Mouse (Mus musculus) CH12.LX (cell line): ENCODE measurements around the gene Skor1. TPM values are rescaled to one million over a fixed set of nuclear protein-coding genes. Genes with fewer than 3 reads are reported as not detected.

Experiments
- DNase-seq: peaks from one replicate; pipeline ENCODE4 v3.0.0-alpha.2; 2013; ENCODE audit errors: extremely low read depth
- H3K27ac ChIP-seq: 2 replicates; pipeline ENCODE4 v1.5.1; 2012; ENCODE audit warnings: low read depth, mild to moderate bottlenecking, control low read depth, moderate library complexity; ENCODE audit not compliant: insufficient read depth
- H3K27me3 ChIP-seq: replicated peaks from 2 replicates; pipeline ENCODE3; 2012; ENCODE audit warnings: inconsistent platforms
- H3K36me3 ChIP-seq, 2 experiments: replicated peaks in 1 of 2; 2 replicates each; pipeline versions ENCODE3 to v1.6.1; 2012; ENCODE audit warnings: inconsistent platforms in 1 of 2, low read length in 1 of 2, mild to moderate bottlenecking in 1 of 2, mixed read lengths in 1 of 2, moderate library complexity in 1 of 2; ENCODE audit not compliant: control insufficient read depth in 1 of 2, insufficient read depth in 1 of 2
- H3K4me1 ChIP-seq, 2 experiments: 2 replicates each; pipeline ENCODE4 v1.6.1; 2012; ENCODE audit warnings: inconsistent platforms in 1 of 2, moderate library complexity in 1 of 2; ENCODE audit not compliant: insufficient read depth in 2 of 2, control insufficient read depth in 1 of 2
- H3K4me2 ChIP-seq: 2 replicates; pipeline ENCODE4 v1.6.1; 2012; ENCODE audit warnings: low read depth, mild to moderate bottlenecking, control low read depth; ENCODE audit not compliant: poor library complexity, insufficient read depth, severe bottlenecking
- H3K4me3 ChIP-seq, 3 experiments: fragments of 150-350 bp in 1 of 3; sonication (generic) in 1 of 3; replicated peaks in 1 of 3; 2 replicates each; pipeline versions ENCODE3 to v1.5.1; 2011 to 2012; ENCODE audit warnings: low read depth in 2 of 3, low read length in 2 of 3, mild to moderate bottlenecking in 2 of 3, moderate library complexity in 2 of 3, control low read depth in 1 of 3, improper control_type of control experiment in 1 of 3, inconsistent platforms in 1 of 3, mixed read lengths in 1 of 3; ENCODE audit not compliant: poor library complexity in 1 of 3
- H3K79me2 ChIP-seq: replicated peaks from 2 replicates; pipeline ENCODE4 v1.6.1; 2012; ENCODE audit warnings: mild to moderate bottlenecking, moderate library complexity; ENCODE audit not compliant: control insufficient read depth, poor library complexity, insufficient read depth, severe bottlenecking; ENCODE audit errors: extremely low read depth
- H3K9ac ChIP-seq: 2 replicates; pipeline ENCODE4 v1.6.1; 2012; ENCODE audit warnings: low read depth, mild to moderate bottlenecking, control low read depth, moderate library complexity; ENCODE audit not compliant: insufficient read depth
- H3K9me3 ChIP-seq: replicated peaks from 2 replicates; pipeline ENCODE3; 2012; ENCODE audit warnings: low read length, inconsistent platforms, mixed read lengths
- CTCF ChIP-seq, 2 experiments: IDR thresholded peaks in 1 of 2; conservative IDR thresholded peaks in 1 of 2; 2 replicates each; pipeline ENCODE4 v1.5.1; 2011 to 2012; ENCODE audit warnings: low read depth in 2 of 2, low read length in 2 of 2, improper control_type of control experiment in 1 of 2, inconsistent platforms in 1 of 2, mild to moderate bottlenecking in 1 of 2, moderate library complexity in 1 of 2
- E2F4 ChIP-seq: IDR thresholded peaks from 2 replicates; pipeline ENCODE4 v1.6.1; 2011; ENCODE audit warnings: low read depth, low read length, improper control_type of control experiment; ENCODE audit not compliant: insufficient replicate concordance
- ELF1 ChIP-seq: IDR thresholded peaks from 2 replicates; pipeline ENCODE4 v1.6.1; 2014; ENCODE audit warnings: low read depth, mild to moderate bottlenecking, inconsistent platforms, low read length, improper control_type of control experiment
- ETS1 ChIP-seq: conservative IDR thresholded peaks from 2 replicates; pipeline ENCODE4 v1.6.1; 2012; ENCODE audit warnings: low read depth, mild to moderate bottlenecking, inconsistent platforms, low read length, improper control_type of control experiment, moderate library complexity
- GABPA ChIP-seq: IDR thresholded peaks from 2 replicates; pipeline ENCODE4 v1.6.1; 2012; ENCODE audit warnings: low read depth, low read length, improper control_type of control experiment, inconsistent platforms; ENCODE audit not compliant: insufficient replicate concordance
- KAT2A ChIP-seq: IDR thresholded peaks from 2 replicates; pipeline ENCODE4 v1.6.1; 2012; ENCODE audit warnings: low read length, improper control_type of control experiment, inconsistent platforms; ENCODE audit not compliant: insufficient replicate concordance
- MAFK ChIP-seq: IDR thresholded peaks from 2 replicates; pipeline ENCODE4 v1.6.1; 2011; ENCODE audit warnings: low read length, improper control_type of control experiment; ENCODE audit not compliant: insufficient replicate concordance
- MEF2A ChIP-seq: IDR thresholded peaks from 2 replicates; pipeline ENCODE4 v1.6.1; 2014; ENCODE audit warnings: low read depth, mild to moderate bottlenecking, inconsistent platforms, low read length, improper control_type of control experiment, borderline replicate concordance
- NRF1 ChIP-seq: IDR thresholded peaks from 2 replicates; pipeline ENCODE4 v1.6.1; 2014; ENCODE audit warnings: low read depth, mild to moderate bottlenecking, inconsistent platforms, low read length, improper control_type of control experiment, moderate library complexity
- POLR2AphosphoS2 ChIP-seq: IDR thresholded peaks from 2 replicates; pipeline ENCODE4 v1.6.1; 2011; ENCODE audit warnings: low read depth, low read length, improper control_type of control experiment
- RAD21 ChIP-seq: IDR thresholded peaks from 2 replicates; pipeline ENCODE4 v1.6.1; 2011; ENCODE audit warnings: low read depth, mild to moderate bottlenecking, low read length, improper control_type of control experiment, moderate library complexity
- SIN3A ChIP-seq: IDR thresholded peaks from 2 replicates; pipeline ENCODE4 v1.6.1; 2012; ENCODE audit warnings: low read length, improper control_type of control experiment, inconsistent platforms
- USF1 ChIP-seq: IDR thresholded peaks from 2 replicates; pipeline ENCODE4 v1.6.1; 2014; ENCODE audit warnings: low read depth, mild to moderate bottlenecking, inconsistent platforms, low read length, improper control_type of control experiment
- ZC3H11A ChIP-seq: IDR thresholded peaks from 2 replicates; pipeline ENCODE4 v1.6.1; 2012; ENCODE audit warnings: low read depth, mild to moderate bottlenecking, inconsistent platforms, low read length, improper control_type of control experiment
- ZNF384 ChIP-seq: IDR thresholded peaks from 2 replicates; pipeline ENCODE4 v1.6.1; 2012; ENCODE audit warnings: low read depth, low read length, improper control_type of control experiment, inconsistent platforms
- dilution Hi-C: fragments of 300-500 bp; cut with MboI; formaldehyde crosslinking; loops from 2 replicates; pipeline ENCODE4 v1.14.3; 2020; ENCODE audit warnings: low sequenced_read_pairs; ENCODE audit not compliant: extremely low pct_unique_long_range_greater_than_20kb, extremely low pct_ligation_motif_present
- in situ Hi-C: fragments of 300-500 bp; cut with MboI; formaldehyde crosslinking; loops from 3 replicates; pipeline ENCODE4 v1.14.3; 2019; ENCODE audit warnings: low sequenced_read_pairs, low pct_ligation_motif_present, low pct_unique_long_range_greater_than_20kb, mixed read lengths
- polyA plus RNA-seq: library from polyadenylated mRNA; unstranded; fragments of >175 nt; gene quantifications from 2 replicates; pipeline ENCODE4 v1.2.1, GENCODE M21; 2012; ENCODE audit warnings: low read depth; ENCODE audit not compliant: insufficient read length
- total RNA-seq, 2 experiments: library from RNA; depleted of rRNA; stranded (reverse); fragments of 300-350 nt in 1 of 2; fragments of >200 nt in 1 of 2; gene quantifications; 2 replicates each; pipeline ENCODE4 v1.2.3; 2012 to 2014

The Skor1 gene
- total and polyA plus RNA-seq, 3 experiments = not detected

DNA sequence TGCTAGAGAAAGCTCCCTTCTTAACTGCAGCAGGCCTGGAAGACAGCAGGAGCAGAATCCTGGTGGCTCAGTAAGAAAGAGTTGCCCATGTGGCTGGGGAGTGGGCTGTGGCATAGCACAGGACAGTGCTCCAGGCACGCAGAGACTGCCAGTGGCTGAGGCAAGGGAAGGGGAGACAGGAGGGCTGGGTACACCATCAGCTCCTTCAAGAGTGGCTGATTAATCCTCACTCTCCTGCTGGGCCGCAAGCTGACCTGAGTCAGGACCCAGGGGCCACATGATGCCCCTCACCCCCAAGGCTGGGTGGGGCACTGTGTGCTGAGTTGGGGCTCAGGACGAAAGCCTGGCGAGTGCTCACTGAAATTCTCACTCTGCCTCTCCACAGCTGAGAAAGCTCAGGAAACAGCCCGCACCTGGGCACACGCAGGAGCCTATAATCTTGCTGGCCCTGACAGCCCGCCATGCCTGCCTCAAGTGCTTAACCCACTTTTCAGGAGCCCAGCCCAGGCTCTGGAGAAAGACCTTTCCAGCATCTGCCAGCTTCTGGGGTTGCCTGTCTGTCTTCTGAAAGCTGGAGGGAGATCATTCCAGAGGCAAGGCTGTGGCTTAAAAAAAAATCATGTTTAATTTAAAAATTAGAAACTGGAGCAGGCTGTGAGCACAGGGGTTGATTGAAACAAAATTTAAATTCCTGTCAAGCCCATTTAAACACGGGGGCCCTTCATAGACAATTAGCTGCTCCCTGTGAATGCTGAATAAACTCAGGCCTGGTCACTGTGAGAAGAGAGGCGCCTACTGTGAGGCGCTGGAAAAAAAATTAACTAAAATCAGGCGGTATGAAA is 32.8 kb upstream of the Skor1 start:
- no peaks in the 10 kb centered on the region for H3K9me3 ChIP-seq
- no peak overlapping the region for H3K4me2 ChIP-seq
- no peaks in the 10 kb centered on the region for H3K79me2 ChIP-seq
- dilution Hi-C loops (no loop called here), in situ Hi-C loops (no loop called here)
- no peak overlapping the region for H3K9ac ChIP-seq
- H3K4me1 ChIP-seq = no peaks in the 10 kb centered on the region
- H3K27me3 ChIP-seq = no peaks in the 10 kb centered on the region
- TF ChIP-seq NRF1 = no peak
- TF ChIP-seq ZNF384 = no peak
- peaks cover 0 to 50% of the 10 kb centered on the region in 2 experiments for H3K36me3 ChIP-seq
- H3K27ac ChIP-seq = no peak overlapping the region
- no peak for DNase-seq
- H3K4me3 ChIP-seq = no peak overlapping the region

DNA sequence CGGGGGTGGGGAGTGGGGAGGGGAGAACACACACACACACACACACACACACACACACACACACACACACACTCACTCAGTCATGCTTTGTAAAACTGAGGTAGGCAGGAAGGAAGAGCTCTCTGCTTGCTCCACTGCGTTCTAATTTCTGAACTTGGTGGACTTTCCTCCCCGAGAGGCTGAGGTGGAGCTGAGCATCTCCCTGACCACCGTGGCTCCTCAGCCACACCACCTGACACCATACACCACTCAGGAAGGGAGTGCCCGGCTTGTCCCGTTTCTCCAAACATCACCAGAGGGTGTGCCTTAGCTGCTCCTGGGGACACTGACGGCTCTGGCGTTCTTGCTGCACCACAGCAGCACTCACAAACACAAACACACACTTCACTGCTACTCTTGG is 29.5 kb upstream of the Skor1 start:
- H3K36me3 ChIP-seq = peaks cover 0 to 39% of the 10 kb centered on the region in 2 experiments
- in situ Hi-C loops (no loop called here), dilution Hi-C loops (no loop called here)
- H3K27me3 ChIP-seq = no peaks in the 10 kb centered on the region
- no peaks in the 10 kb centered on the region for H3K4me1 ChIP-seq
- TF ChIP-seq KAT2A = no peak
- no peak for TF ChIP-seq ETS1
- TF ChIP-seq GABPA = no peak
- no peak for TF ChIP-seq CTCF (conservative IDR thresholded peaks at IDR 0.05 in 1 of 2, IDR thresholded peaks at IDR 0.05 in 1 of 2; ENCODE audit: low read depth in 2 of 2, low read length in 2 of 2)
- TF ChIP-seq ZNF384 = no peak
- no peak for TF ChIP-seq RAD21
- TF ChIP-seq ELF1 = no peak
- TF ChIP-seq E2F4 = no peak
- TF ChIP-seq POLR2AphosphoS2 = no peak
- no peak for TF ChIP-seq SIN3A
- no peak for TF ChIP-seq ZC3H11A
- TF ChIP-seq MEF2A = no peak
- TF ChIP-seq USF1 = no peak
- TF ChIP-seq NRF1 = no peak
- no peak for TF ChIP-seq MAFK
- no peaks in the 10 kb centered on the region for H3K9me3 ChIP-seq
- no peaks in the 10 kb centered on the region for H3K79me2 ChIP-seq
- H3K4me3 ChIP-seq = no peak overlapping the region
- no peak overlapping the region for H3K9ac ChIP-seq
- no peak overlapping the region for H3K4me2 ChIP-seq
- H3K27ac ChIP-seq = no peak overlapping the region
- no peak for DNase-seq
